Mouse (Mus musculus) heart, embryonic 15.5 days (tissue): Measurements from ENCODE around the gene Kdm2b. TPM values are rescaled to one million over a fixed set of nuclear protein-coding genes. Genes with fewer than 3 reads are reported as not detected.
A peak's percentile ranks its signal among the peaks of the same experiment; 100 is the strongest.

Experiments
- ATAC-seq: fragments of 200-750 bp; cut with Nextera tagmentation; replicated peaks from 2 replicates; pipeline ENCODE4 v1.8.0; 2017; ENCODE audit warnings: low read depth, moderate TSS enrichment; ENCODE audit not compliant: insufficient number of reproducible peaks, insufficient read depth, low FRiP score
- H3K27ac ChIP-seq: fragments of 300-500 bp; sonication (generic); 2 replicates; pipeline ENCODE4 v1.5.1; 2015; ENCODE audit warnings: mild to moderate bottlenecking, inconsistent platforms
- H3K27me3 ChIP-seq: fragments of 300-500 bp; sonication (generic); 2 replicates; pipeline ENCODE4 v1.6.1; 2015; ENCODE audit warnings: inconsistent platforms
- H3K36me3 ChIP-seq: fragments of 300-500 bp; sonication (generic); 2 replicates; pipeline ENCODE4 v1.6.1; 2015; ENCODE audit warnings: mild to moderate bottlenecking, inconsistent platforms
- H3K4me1 ChIP-seq: fragments of 300-500 bp; sonication (generic); replicated peaks from 2 replicates; pipeline ENCODE4 v1.6.1; 2015; ENCODE audit warnings: inconsistent platforms
- H3K4me2 ChIP-seq: fragments of 300-500 bp; sonication (generic); 2 replicates; pipeline ENCODE4 v1.6.1; 2015; ENCODE audit warnings: inconsistent platforms, mild to moderate bottlenecking, moderate library complexity
- H3K4me3 ChIP-seq: fragments of 300-500 bp; sonication (generic); 2 replicates; pipeline ENCODE4 v1.5.1; 2015; ENCODE audit warnings: mild to moderate bottlenecking, inconsistent platforms
- H3K9ac ChIP-seq: fragments of 300-500 bp; sonication (generic); 2 replicates; pipeline ENCODE4 v1.6.1; 2015; ENCODE audit warnings: mild to moderate bottlenecking, inconsistent platforms
- H3K9me3 ChIP-seq: fragments of 300-500 bp; sonication (generic); replicated peaks from 2 replicates; pipeline ENCODE4 v1.6.1; 2016; ENCODE audit warnings: inconsistent platforms
- WGBS: fragments of 180-500 bp; shearing (Covaris S2); methylation state at CpG from one replicate; pipeline ENCODE4 v1.1.7; 2015; ENCODE audit warnings: mixed read lengths; 5-methylcytosine and 5-hydroxymethylcytosine counted together
- polyA plus RNA-seq: library from polyadenylated mRNA; unstranded; fragments of >200 nt; fragmentation: Nextera tagmentation; extraction: Ambion mirVana; gene quantifications from 2 replicates; pipeline ENCODE4 v1.2.1, GENCODE M21; 2015

Kdm2b gene
- polyA plus RNA-seq, 1 experiment from 2014 or later, result 23.9 TPM

- Histone ChIP-seq H3K27ac (no peak overlapping the region), H3K4me3 (no peak overlapping the region), H3K4me2 (no peak overlapping the region), H3K9ac (no peak overlapping the region), H3K9me3 (no peaks in the 10 kb centered on the region), H3K4me1 (peaks cover 24% of the 10 kb centered on the region), H3K27me3 (peaks cover 7% of the 10 kb centered on the region; the same call in 1 of the 2 replicates), H3K36me3 (peaks cover 5% of the 10 kb centered on the region; the same call in 1 of the 2 replicates)
- 72% methylated on average over 12 of the region's 12 CpGs for WGBS
- ATAC-seq, result no peak
Measured at GRCm38 (mm10) chr5:122947534-122947933, 42.1 kb downstream of the Kdm2b start.

DNA sequence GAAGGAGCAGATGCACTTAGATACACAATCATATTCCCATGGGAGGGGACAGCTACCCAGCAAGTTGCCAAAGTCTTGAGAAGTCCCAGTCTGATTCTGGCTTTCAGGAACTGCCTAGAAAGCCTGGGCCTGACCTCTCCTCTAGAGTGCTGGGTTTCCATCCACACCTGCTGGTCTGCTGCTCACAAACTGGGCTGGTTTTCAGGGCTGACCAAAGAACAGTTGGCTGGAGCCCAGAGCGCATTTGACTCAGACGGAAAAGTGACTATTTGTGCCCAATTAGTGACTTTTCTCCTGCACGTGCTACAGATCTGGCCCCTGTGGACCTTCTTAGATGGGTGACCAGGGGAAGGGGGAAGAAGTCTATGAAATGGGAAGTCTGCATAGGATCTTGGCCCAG lies 50.9 kb downstream of the Kdm2b start:
- no peak for ATAC-seq
- Histone ChIP-seq H3K4me1 (peaks cover 31% of the 10 kb centered on the region), H3K4me2 (no peak overlapping the region), H3K4me3 (no peak overlapping the region), H3K36me3 (no peaks in the 10 kb centered on the region; the same call in 1 of the 2 replicates), H3K9me3 (no peaks in the 10 kb centered on the region), H3K27me3 (no peaks in the 10 kb centered on the region), H3K27ac (peak overlapping the region; percentile 88), H3K9ac (no peak overlapping the region)
- WGBS, result 81% methylated on average over 3 of the region's 3 CpGs

DNA sequence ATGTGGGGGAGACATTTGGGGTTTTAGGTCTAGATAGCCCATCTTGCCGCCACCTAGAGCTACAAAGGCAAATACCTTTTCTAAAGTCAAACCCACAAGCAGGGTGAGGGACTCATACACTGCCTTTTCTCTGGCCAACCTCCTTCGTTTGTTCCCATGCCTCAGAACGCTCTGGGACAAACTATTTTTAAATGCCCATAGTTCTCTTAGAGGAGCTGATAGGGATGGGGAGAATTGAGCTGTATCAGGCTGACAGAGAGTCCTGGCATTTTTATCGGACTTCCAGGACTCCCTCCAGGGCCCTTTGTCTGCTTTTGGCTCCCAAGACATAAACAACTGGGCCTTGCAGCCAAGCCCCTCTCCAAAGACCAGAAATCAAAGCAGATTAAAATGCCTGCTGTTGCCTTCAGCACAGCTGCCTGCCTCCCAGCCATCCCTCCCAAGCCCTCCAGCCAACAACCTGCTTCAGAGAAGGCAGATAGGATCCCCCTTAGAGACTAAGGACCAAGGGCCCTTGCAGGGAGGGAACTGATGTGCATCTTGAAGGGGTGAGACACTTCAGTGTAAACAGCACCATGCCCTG lies 51.6 kb downstream of the Kdm2b start:
- H3K36me3 ChIP-seq, result peaks cover under 1% of the 10 kb centered on the region; the same call in 1 of the 2 replicates
- 31% methylated on average over 4 of the region's 4 CpGs for WGBS
- ATAC-seq, result peak; percentile 51; the same call in 1 of the 2 replicates
- H3K27ac ChIP-seq, result peak overlapping the region; percentile 88
- no peaks in the 10 kb centered on the region for H3K27me3 ChIP-seq
- H3K9me3 ChIP-seq, result no peaks in the 10 kb centered on the region
- H3K4me1 ChIP-seq, result peaks cover 31% of the 10 kb centered on the region
- peak overlapping the region; percentile 31 for H3K4me2 ChIP-seq
- H3K9ac ChIP-seq, result no peak overlapping the region
- H3K4me3 ChIP-seq, result no peak overlapping the region

DNA sequence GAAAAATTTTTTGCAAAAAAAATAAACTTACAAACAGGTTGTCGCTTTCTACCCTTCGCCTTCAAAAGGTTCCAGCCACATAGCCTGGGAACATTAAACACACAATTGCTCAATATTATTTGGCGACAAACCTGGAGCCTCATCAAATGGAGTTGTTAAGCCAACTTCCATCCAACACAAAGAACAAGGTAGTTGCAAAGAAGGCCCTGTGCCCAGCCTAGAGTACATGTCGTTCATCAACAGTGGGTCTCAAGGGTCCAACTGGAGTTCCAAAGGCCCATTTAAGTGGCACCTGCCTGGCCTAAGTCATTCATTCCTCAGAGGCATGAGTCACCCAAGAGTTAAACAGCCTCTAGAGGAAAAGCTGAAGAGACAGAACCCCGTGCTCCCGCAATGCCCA lies 52.6 kb downstream of the Kdm2b start:
- 83% methylated on average over 6 of the region's 6 CpGs for WGBS
- ATAC-seq, result no peak
- Histone ChIP-seq H3K4me2 (no peak overlapping the region), H3K9me3 (no peaks in the 10 kb centered on the region), H3K4me3 (no peak overlapping the region), H3K36me3 (peaks cover 11% of the 10 kb centered on the region; the same call in 1 of the 2 replicates), H3K4me1 (peaks cover 31% of the 10 kb centered on the region), H3K27ac (peak overlapping the region; percentile 88; the same call in 1 of the 2 replicates), H3K27me3 (no peaks in the 10 kb centered on the region), H3K9ac (no peak overlapping the region)

DNA sequence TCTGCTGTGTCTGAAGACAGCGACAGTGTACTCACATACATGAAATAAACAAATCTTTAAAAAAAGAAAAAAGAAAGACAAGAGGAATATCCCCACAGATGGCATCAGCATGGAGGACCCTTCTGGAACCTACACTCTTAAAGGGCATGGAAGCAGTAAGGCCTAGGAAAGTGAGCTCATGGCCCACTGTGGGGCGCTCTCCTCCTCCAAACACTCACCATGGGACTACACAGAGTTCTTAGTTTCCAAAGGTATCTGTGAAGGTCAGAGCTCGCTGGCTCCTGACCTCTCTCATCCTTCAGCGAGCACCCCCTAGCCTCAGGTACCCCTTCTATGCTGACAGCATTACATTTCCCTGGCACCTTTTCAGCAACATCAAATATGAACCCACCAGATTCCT lies 53.8 kb downstream of the Kdm2b start:
- Histone ChIP-seq H3K27me3 (no peaks in the 10 kb centered on the region), H3K9ac (no peak overlapping the region), H3K27ac (no peak overlapping the region), H3K4me2 (no peak overlapping the region), H3K9me3 (no peaks in the 10 kb centered on the region), H3K4me1 (peaks cover 32% of the 10 kb centered on the region), H3K4me3 (no peak overlapping the region), H3K36me3 (peaks cover 12% of the 10 kb centered on the region; the same call in 1 of the 2 replicates)
- ATAC-seq, result no peak
- 87% methylated on average over 4 of the region's 4 CpGs for WGBS

- Histone ChIP-seq H3K27ac (peak overlapping the region; percentile 31; the same call in 1 of the 2 replicates), H3K9ac (no peak overlapping the region), H3K4me3 (no peak overlapping the region), H3K27me3 (no peaks in the 10 kb centered on the region), H3K36me3 (peaks cover 12% of the 10 kb centered on the region; the same call in 1 of the 2 replicates), H3K9me3 (no peaks in the 10 kb centered on the region), H3K4me1 (peaks cover 27% of the 10 kb centered on the region), H3K4me2 (no peak overlapping the region)
- ATAC-seq, result peak; percentile 36; the same call in 1 of the 2 replicates
- 47% methylated on average over 7 of the region's 7 CpGs for WGBS
Measured at GRCm38 (mm10) chr5:122930991-122931390, 58.6 kb downstream of the Kdm2b start.

DNA sequence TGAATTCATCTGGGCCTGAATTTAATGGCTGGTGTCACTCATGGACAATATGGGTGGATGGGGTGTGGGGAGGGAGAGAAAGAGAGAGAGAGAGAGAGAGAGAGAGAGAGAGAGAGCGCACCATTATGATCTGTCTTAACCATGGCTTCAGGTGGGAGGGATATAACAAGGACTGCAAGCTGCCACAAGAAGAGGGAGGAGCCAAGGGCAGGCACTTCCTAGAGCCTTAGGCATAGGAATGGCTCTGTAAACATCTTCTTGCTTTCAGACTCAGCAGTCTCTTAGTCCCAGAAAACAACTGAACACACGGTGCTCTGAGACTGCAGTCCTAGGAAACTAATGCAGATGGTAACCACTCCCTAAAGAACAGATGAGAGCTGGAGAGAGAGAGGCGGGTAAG lies 61.3 kb downstream of the Kdm2b start:
- H3K9me3 ChIP-seq, result no peaks in the 10 kb centered on the region
- H3K27ac ChIP-seq, result no peak overlapping the region
- no peaks in the 10 kb centered on the region for H3K27me3 ChIP-seq
- peaks cover 42% of the 10 kb centered on the region for H3K4me1 ChIP-seq
- H3K4me2 ChIP-seq, result no peak overlapping the region
- H3K36me3 ChIP-seq, result peaks cover 12% of the 10 kb centered on the region; the same call in 1 of the 2 replicates
- H3K9ac ChIP-seq, result no peak overlapping the region
- H3K4me3 ChIP-seq, result no peak overlapping the region
- 81% methylated on average over 3 of the region's 3 CpGs for WGBS
- no peak for ATAC-seq

- Histone ChIP-seq H3K27ac (peak overlapping the region; percentile 69), H3K4me1 (peaks cover 42% of the 10 kb centered on the region), H3K4me3 (no peak overlapping the region), H3K36me3 (peaks cover 8% of the 10 kb centered on the region; the same call in 1 of the 2 replicates), H3K27me3 (no peaks in the 10 kb centered on the region), H3K9ac (no peak overlapping the region), H3K4me2 (no peak overlapping the region), H3K9me3 (no peaks in the 10 kb centered on the region)
- WGBS, result 63% methylated on average over 6 of the region's 6 CpGs
- ATAC-seq, result no peak
Measured at GRCm38 (mm10) chr5:122927703-122928102, 61.9 kb downstream of the Kdm2b start.

DNA sequence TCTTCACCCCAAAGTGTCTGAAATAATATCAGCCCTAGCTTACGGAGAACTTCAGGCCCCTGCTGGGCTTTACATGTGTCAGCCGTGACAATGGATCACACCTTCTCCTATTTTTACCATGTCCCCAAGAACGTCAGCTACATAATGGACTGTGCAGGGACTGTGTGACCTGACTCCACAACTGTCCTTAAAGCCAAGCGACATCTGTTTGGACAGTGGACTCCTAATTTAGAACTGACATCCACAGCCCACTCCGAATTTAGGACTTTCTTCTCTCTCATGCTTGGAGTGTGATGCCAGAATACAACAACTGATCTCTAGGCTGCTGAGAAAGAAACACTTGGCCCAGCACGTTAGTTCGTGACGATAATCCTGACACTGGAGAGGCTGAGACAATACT lies 62.5 kb downstream of the Kdm2b start:
- no peak overlapping the region for H3K9ac ChIP-seq
- H3K27ac ChIP-seq, result peak overlapping the region; percentile 69
- peak; percentile 38; the same call in 1 of the 2 replicates for ATAC-seq

GRCm38 (mm10) chr5:122926341-122926740 lies 63.3 kb downstream of the Kdm2b start:
- Histone ChIP-seq H3K4me3 (no peak overlapping the region), H3K4me1 (peaks cover 42% of the 10 kb centered on the region), H3K4me2 (no peak overlapping the region), H3K27me3 (no peaks in the 10 kb centered on the region), H3K36me3 (no peaks in the 10 kb centered on the region), H3K9ac (no peak overlapping the region), H3K9me3 (no peaks in the 10 kb centered on the region), H3K27ac (peak overlapping the region; percentile 69; the same call in 1 of the 2 replicates)
- WGBS, result 80% methylated on average over 3 of the region's 3 CpGs
- no peak for ATAC-seq

More for the DNA sequence above, 62.5 kb downstream of the Kdm2b start:
- peaks cover 2% of the 10 kb centered on the region; the same call in 1 of the 2 replicates for H3K36me3 ChIP-seq
- peaks cover 42% of the 10 kb centered on the region for H3K4me1 ChIP-seq
- no peak overlapping the region for H3K4me2 ChIP-seq
- 53% methylated on average over 8 of the region's 8 CpGs for WGBS
- H3K27me3 ChIP-seq, result no peaks in the 10 kb centered on the region
- H3K4me3 ChIP-seq, result no peak overlapping the region
- no peaks in the 10 kb centered on the region for H3K9me3 ChIP-seq

- Histone ChIP-seq H3K4me1 (peaks cover 38% of the 10 kb centered on the region), H3K9ac (no peak overlapping the region), H3K36me3 (no peaks in the 10 kb centered on the region), H3K4me3 (peak overlapping the region; percentile 5; the same call in 1 of the 2 replicates), H3K27ac (peak overlapping the region; percentile 50), H3K27me3 (no peaks in the 10 kb centered on the region), H3K4me2 (peak overlapping the region; percentile 33), H3K9me3 (no peaks in the 10 kb centered on the region)
- ATAC-seq, result no peak
- WGBS, result 17% methylated on average over 7 of the region's 7 CpGs
Measured at GRCm38 (mm10) chr5:122925534-122925958, 64.1 kb downstream of the Kdm2b start.
